Mouse (Mus musculus) retina, postnatal 1 day (tissue): ENCODE results near the gene Ogfod3.
A peak's percentile ranks its signal among the peaks of the same experiment; 100 is the strongest.

Source experiments
- DNase-seq: peaks from one replicate; pipeline ENCODE4 v3.0.0-alpha.2; 2012

Ogfod3 gene

DNA sequence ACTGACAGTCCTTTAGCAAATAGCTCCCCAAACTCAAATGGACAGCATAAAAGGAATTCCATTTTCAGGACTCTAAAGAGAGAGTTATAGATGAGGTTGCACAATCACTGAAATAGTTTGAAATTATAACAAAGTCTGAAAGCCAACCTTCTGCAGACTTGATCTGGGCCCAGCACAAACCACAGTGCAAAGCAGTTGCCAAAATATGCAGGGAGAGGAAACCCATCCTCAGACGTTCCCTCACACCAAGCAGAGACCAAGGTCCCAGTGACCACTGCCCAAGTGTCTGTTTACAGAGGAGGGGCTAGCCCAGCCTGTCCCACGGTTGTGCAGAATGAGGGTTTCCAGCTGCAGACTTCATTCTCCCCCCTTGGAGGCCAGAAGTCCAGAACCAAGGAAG, 5.9 kb downstream of the Ogfod3 start:
- DNase-seq = no peak

DNA sequence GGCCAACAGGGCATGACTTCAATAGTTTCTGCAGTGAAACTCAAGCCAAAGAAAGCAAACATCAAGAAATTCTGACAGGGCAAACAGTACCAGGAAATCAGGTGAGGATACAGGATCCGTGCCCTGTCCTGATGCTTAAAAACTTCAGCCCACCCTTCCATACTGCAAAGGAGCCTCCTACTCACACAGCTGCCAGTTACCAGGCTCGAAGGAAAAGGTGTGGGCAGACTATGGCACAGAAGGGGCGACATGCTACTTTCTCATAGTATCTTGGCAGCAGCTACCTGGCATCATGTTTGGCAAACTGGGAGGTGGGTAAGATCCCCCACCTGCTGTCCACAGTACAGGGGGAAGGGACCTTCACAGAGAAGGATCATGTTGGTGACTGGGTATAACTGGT, 11.1 kb downstream of the Ogfod3 start:
- no peak for DNase-seq

DNA sequence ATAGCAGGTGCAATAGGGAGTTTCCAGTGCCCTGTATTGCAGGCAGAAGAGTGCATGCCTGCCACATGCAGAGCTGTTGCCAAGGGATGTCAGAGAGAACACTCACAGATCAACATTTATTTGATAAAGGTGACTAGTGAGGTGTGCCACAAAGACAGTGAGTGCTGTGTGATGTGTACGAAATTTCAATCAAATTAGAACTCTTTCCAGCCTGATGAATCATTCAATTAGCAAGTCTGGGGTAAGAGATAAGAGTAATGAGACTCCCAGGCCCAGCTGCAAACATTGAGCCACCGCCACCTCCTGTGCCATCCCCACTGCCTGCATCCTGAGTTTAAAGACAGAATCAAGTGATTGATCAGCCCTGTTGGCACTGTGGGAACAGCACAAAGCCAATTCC, 11.8 kb downstream of the Ogfod3 start:
- no peak for DNase-seq

DNA sequence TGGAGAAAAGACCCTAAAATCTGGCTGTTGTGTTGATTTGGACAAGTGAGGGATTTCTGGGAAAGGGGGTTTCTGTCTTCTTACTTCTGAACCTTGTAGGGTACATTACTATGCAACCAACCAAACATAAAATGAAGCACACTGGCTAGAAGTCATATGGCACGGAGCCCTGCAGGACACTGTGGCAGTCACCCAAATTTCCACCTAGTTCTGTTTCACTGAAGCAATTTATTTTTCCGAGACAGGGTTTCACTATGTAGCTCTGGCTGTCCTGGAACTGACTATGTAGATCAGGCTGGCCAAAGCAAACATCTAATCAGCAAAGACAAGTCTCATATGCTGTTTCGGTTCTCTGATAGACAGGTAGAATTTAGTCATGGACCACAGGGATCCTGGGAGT, 14.8 kb downstream of the Ogfod3 start:
- no peak for DNase-seq

DNA sequence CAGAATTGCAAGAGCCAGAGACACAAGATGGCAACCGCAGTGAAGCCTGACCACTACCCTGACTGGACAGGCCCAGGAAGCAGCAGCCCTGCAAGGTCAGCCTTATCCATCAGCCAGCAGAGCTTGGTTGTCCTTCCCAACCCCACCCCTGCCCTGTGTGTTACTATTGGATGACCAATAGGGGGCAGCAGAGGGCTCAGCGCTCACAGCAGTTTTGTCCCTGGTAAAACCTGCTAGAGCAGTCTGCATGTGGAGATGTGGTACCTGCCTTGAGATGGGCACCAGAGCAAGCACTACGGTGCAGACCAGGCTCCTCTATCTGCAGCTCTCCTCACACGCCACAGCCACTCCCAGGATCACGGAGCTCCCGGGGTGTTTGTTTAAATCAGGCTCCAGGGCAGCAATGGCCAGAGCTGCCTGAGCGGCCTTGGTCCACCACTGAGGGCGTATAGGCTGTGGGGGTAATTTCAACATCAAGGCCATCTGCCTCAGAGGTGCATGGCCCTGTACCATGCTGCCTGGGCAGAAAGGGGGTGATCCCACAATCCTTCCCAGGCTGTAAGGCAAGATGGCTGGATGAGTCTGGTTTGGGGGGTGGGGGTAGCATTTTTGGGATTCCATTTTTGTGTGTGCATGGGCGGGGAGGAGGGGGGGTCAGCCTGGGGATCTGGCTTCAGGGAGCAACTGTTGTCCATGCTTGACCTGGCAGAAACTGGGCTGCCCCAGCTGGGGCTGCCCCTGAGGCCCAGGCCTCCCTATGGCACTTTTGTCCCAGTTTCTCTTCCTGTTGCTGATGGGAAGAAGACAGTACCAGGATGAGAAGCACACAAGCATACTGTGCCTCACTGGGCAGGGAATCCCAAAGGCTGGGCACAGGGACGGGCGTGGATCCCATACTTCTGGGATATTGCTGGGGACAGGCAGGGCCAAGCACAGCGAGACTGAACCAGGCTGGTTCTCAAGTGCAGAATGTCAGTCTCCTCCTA, 27.9 kb downstream of the Ogfod3 start:
- peak; percentile 81 for DNase-seq

DNA sequence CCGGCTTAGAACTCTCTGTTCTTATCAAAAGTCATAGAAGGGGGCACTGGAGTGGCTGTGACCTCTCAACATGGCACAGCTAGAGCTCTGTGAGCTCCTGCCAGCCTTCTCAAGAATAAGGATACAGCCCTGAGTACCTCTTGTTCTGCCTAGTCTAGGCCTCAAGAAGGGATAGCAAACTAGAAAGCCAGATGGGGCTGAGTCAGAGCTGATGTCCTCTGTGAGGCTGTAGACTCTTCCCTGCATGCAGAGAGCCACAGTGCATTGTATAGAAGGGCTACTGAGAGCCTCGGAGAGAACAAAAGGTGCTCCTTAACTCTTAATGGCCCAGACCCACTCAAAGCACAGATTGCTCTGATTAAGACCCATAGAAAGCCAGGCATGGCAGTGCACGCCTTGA, 30.3 kb downstream of the Ogfod3 start:
- DNase-seq = no peak

DNA sequence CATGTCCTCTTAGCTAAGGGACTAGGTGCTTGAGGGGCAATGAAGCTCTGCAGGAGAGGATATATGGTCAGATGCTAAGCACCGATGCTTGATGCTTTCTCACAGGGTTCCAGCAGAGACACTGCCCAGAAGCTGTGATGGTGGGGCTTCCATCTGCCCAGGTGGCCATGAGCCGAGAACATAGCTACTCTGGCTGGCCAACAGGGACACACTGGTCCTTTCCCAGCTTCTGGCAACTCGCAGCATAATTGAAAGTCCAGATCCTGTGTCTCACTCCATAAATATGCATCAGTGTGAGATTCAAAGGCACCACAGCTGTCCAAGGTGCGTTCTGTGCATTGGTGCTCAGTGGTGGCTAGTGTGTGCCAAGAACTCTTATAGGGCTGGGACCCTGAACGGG, 31.3 kb downstream of the Ogfod3 start:
- no peak for DNase-seq

DNA sequence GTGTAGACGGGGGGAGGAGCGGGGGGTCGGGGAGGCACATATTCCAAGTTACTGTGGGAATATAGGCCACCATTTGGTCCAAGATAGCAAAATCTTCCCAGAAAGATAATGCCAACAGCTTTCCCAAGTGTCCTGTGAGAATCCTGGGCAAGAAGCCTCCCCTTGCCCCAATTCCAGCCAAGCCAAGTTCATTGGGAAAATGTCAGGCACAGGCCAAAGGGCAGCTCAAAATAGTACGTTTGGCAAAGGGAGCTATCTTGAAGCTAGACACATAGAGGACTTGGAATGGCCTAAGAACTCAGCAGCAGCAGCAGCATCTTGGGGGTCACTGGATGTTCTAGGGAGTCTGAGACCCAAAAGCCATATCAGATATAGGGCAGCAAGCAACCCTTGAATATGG, 40.8 kb downstream of the Ogfod3 start:
- DNase-seq = no peak

DNA sequence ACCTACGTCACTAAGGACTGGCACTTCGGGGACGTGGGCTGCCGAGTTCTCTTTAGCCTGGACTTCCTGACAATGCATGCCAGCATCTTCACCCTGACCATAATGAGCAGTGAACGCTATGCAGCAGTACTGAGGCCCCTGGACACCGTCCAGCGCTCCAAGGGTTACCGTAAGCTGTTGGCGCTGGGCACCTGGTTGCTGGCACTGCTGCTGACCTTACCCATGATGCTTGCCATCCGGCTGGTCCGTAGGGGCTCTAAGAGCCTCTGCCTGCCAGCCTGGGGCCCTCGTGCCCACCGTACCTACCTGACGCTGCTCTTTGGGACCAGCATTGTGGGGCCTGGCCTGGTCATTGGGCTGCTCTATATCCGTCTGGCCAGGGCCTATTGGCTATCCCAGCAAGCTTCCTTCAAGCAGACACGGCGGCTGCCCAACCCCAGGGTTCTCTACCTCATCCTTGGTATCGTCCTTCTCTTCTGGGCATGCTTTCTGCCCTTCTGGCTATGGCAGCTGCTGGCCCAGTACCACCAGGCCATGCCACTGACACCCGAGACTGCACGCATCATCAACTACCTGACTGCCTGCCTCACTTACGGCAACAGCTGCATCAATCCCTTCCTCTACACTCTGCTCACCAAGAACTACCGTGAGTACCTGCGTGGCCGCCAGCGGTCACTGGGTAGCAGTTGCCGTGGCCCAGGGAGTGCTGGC, 43.7 kb downstream of the Ogfod3 start:
- DNase-seq = no peak

DNA sequence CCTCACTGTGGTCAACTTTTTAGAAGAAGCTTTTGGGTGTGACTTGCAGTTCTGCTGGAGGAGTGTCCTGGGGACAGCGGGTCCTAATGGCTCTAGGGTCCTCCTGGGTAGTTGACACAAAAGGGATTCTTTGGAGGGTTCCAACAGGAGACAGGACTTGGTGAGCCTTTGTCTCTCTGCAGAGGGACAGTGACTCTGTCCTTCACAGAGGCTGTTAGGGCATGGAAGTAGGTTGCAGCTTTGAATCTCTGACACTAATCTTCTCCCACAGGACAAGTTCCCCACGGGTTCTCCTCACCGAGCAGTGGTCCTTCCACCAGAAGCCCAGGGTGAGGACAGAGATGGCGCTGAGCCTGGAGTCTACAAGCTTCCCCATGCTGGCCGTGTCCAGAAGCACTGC, 44.5 kb downstream of the Ogfod3 start, which contains the start of gene Uts2r:
Gene Uts2r (plus strand): TSS at position 301 of the 400 bp plus-strand sequence.
- DNase-seq = no peak

DNA sequence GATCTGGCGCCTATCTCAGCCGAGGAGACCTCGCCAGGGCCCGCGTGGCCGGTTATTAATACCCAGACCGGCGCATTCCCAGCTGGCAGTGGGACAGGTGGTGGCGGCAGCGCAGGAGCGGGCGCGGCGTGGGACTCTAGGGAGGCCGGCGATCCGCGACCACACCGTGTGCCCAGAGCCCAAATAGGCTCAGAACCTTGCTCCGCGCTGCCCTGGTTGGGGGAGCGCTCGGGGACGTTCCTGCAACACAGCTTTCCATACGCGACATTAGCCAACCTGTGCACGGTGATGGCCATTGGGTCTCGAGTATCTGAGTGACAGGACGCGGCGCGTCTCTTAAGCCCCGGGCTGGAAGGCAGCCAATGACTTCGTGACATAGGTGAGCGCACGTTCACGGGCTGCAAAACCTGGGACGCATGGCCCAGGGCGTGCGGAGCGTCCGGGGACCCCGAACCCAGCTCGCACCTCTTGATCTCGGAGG, 48.1 kb downstream of the Ogfod3 start:
- peak; percentile 62 for DNase-seq

DNA sequence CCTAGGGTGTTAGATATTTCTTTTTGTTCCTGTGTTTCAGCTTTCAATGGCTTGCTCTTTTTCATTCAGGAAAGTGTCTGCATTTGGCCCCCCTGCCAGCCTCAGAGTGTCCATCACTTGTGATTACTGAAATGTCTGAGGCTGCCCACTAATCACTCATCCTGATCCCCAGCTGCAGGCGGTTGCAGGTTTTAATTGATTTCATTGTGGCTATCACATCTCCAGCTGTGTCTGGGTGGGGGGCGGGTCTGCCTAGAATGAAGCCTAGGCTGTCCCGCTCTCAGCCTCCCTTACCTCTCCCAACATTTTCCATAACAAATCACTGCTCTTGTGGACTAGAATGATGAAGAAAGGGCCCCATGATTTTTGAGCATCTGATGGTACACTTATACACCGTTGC, 50.3 kb downstream of the Ogfod3 start:
- no peak for DNase-seq

DNA sequence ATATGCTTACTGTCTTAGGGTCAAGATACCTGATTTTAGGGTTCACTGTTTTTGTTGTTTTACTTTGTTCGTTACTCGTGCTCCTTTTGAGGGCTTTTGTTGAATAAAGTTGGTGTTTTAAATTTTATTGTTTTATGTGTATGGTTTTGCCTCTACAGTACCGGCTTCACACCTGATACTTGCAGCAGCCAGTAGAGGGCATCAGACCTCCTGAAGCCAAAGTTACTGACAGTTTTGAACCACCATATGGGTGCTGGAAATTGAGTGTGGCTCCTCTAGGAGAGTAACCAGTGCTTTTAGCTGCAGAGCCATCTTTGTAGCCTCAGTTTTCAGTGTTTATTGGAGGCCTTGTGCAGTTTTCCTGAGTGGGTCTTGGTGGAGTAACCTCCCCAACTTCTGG, 56.3 kb downstream of the Ogfod3 start:
- DNase-seq = no peak

DNA sequence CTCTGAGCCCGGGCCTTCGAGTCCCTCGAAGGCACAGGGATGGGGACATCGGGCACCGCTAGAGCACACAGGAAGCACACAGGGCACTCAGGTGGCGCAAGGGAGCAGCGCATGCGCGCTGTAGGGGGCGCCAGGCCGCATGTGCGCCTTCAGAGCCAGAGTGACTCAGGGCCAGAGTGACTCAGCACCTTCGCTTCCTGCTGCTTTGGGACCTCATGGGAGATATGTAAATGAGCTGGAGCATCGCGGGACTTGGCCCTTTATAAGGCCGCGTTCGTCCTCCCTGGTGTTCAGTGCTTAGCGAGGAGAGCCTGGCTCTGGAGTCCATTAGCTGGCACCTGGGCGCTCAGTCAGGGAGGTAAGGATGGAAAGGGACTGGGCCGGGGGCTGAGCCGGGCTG, 58.6 kb downstream of the Ogfod3 start, which contains the start of gene Tex19.1:
Gene Tex19.1 (plus strand): TSS at position 279 of the 400 bp plus-strand sequence.
- DNase-seq = no peak

DNA sequence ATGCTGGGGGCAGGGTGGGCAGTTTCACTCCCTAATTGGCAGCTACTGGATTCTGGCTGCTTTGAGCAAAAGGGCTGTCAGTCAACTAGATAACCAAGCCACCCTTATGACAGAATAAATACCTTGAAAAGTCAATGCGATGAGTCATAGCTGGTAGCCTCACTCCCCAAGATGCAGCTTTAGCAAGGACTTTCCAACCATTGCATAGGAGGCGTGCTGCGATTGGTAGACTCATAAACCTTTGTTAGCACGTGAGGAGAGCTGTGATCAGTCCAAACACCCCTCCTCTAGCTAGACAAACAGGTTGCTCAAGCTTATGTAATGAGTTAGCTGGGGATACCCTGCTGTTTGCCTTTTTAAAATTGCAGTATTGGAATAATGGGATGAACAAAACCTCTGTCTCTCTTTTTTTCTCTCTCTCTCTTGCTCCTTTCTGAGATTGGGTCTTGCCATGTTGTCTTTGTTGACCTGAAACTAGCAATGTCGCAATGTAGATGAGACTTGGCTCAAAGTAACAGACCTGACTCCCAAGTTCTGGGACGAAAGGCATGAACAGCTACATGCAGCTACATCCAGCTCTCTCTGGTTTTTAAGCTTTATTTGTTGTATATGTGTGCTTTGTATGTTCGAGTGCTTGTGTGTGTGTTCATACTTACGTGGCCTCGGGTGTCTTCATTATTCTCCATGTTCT, 61.0 kb downstream of the Ogfod3 start:
- no peak for DNase-seq

DNA sequence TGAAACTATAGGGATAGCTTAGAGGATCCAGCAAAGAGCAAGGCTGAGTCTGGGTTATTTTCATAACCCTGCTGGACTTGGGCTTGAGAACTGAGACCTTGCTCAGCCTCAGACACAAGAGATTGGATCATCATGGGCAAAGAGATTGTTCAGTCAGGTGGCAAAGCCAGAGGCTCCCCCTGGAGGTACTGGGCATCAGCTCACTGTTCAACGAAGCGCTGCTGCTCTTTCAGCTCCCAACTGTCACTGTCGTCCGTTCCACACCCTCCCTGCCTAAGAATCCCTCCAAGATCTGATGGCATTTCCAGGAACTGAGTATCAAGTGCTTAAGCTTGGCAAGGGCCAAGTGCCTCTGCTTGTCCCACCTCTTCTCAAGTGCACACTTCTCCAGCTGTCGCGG, 65.8 kb downstream of the Ogfod3 start:
- DNase-seq = peak; percentile 40

DNA sequence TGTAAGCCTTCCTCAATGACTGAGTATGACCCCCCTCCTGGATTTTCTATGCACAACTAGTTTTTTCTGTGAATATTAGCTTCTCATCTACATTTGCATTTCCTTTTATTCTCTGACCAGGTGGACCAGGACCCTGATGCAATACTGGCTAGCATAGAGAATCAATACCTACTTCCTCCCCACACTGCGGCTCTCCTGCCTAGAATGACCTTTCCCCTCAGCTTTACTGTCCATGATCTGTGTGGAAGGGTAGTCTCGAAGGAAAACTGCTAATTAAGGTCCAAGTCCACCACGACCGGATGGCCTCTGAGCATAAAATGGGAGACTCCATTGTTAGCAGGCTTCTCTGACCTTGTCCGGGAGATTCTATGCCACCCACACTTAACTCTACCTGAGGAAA, 66.8 kb downstream of the Ogfod3 start:
- DNase-seq = no peak

DNA sequence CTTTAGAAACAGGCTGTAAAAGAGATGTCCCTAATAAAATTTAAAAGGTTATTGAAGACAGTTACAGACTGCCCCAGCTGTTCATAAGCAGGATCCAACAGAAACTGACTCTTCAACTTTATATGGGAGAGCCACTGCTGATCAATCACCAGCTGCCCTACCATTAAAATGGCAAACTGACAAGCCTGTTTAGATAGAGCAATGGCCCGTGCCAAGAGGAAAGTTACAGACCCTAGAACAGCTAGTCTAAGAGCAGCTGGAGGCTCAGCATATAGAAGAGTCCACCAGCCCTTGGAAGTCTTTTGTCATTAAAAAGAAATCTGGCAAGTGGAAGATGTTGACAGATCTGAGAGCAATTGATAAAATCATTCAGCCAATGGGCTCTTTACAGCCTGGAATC, 69.9 kb downstream of the Ogfod3 start:
- no peak for DNase-seq

DNA sequence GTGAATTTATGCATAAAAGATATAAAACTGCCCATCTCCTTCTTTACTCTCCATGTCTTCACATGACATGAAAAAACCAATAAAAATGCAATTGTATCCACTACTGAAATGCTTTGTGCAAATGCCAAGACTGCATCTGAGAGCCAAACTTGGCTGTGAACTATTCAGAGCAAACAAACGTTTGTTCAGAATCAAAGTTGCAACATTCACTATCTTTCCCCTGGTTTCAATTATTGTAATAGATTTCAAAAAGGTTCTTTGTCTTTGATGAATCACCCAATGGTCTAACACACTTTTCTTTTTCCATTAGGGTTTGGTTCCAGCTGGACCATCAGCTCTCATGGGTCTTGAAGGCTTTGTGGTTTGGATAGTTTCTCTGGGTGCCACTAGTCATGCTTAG, 74.9 kb downstream of the Ogfod3 start:
- DNase-seq = no peak
